Mouse (Mus musculus): ENCODE measurements around the gene Hist2h2be. TPM values are rescaled to one million over a fixed set of nuclear protein-coding genes. Genes with fewer than 3 reads are reported as not detected.
"Not testable (repeated sequence)": the region's sequence is repeated elsewhere in the genome, so short reads cannot be mapped to it uniquely, and the experiment has no call there.

The Hist2h2be gene
- 10 to 100 TPM; 10.1 to 11.6 TPM for total RNA-seq (2021)

DNA sequence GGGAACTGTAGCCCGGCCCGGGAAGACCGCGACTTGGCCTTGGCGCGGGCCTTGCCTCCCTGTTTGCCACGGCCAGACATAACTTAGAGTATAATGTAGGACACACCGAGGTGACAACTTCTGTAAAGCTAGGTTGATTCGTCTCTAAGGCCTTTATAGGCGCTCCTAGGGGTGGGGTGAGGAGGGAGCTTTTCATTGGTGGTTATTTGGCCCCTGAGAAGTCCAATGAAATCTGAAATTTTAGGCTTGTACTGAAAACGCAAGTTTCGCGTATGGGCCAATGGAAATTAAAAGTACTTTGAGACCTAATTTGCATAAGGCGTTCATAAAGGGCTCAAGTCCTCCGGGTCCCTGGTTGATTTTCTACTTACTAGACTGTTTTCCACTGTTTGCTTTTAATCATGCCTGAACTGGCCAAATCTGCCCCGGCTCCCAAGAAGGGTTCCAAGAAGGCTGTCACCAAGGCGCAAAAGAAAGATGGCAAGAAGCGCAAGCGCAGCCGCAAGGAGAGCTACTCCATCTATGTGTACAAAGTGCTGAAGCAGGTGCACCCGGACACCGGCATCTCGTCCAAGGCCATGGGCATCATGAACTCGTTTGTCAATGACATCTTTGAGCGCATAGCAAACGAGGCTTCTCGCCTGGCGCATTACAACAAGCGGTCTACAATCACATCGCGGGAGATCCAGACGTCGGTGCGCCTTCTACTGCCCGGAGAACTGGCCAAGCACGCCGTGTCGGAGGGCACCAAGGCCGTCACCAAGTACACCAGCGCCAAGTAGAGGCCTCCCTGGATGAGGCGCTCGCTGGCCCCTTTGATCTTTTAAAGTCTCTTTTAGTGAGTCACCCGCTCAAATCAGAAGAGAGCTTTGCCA is at the start of gene Hist2h2be, which contains the start of gene Hist2h2ac:
TSS of gene Hist2h2be (plus strand) at position 355 of the 875 bp plus-strand sequence.
TSS of gene Hist2h2ac (minus strand) at position 116 of the 875 bp plus-strand sequence.
- DNase-seq (ENCODE audit: low spot score): peak; percentile 83
- intact Hi-C loops (cut with DNase I): loop anchor here (2.0 kb wide), 1 partner anchor 48 kb away; the partner anchor contains the start of genes Hist2h2bb and Hist2h3b

DNA sequence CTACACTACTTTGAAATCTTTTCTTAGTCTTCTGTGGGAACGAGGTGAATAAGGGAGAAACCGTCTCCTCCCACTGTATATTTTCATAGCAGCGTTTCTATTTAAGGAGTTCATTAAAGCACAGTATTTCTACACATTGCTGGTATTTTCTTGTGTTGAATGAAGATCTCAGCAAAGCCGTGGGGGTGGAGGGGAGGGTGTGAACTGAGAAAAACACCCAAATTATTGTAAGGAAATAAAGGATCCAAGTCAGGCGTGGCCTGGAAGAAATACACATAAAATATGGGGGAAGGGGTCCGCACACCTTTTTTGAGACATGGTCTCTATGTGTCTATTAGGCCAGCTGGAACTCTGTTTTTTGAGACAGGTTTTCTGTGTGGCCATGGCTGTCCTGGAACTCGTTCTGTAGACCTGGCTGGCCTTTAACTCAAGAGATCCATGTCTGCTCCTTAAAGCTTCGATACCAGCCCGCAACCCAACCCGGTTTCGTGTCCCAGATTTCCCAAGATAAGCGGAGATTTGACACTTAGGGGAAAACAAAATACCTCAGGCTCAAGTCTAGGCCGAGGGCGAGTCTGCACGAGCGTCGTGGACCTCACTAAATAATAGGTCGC is 49.2 kb upstream of the Hist2h2be start:
- intact Hi-C loops (cut with DNase I): loop anchor here (2.0 kb wide), 1 partner anchor 47 kb away; the partner anchor contains the start of genes Bola1 and Hist2h2ab
- DNase-seq (ENCODE audit: low spot score): no peak

DNA sequence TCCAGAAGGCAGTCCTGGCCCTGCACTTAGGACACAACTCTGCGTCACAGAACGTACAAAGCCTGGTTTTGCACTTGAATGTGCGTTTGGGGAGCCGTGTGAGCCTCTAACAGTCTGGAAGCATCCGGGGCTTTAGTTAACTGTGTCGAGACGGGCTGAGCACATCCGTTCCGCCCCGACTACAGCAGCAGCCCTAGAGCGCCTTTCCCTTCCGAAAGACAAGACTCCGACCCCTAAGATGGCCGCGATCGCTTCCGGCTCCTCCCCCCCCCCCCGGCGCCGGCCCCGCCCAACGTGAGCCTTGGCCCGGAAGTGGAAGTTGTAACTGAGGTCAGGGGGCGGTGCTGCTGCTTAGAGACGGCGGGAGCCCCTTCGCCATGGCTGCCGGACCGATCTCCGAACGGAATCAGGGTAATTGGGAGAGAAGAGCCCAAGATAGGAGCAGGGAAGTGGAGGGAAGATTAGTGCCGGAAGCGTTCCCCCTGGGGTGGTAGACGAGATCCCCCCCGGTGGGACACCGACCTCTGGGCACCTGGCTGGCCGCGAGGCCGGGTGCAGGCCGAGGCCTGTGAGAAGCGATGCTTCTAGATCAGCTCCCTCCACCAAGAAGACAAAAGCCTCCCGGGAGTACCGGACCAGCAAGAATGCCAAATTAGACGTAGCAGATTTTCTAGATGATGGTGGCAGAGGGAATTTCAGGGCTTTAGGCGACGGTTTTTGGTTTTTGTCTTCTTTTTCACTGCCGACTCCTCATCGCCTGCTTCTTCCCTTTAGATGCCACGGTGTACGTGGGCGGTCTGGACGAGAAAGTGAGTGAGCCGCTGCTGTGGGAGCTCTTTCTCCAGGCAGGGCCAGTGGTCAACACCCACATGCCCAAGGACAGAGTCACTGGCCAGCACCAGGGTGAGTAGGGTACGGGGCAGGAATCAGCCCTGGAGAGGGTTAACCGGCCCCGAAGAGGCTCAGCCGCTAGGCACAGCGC is 48.4 kb upstream of the Hist2h2be start, which contains the start of gene Sf3b4:
TSS of gene Sf3b4 (plus strand) at position 136 of the 982 bp plus-strand sequence.
- peak; percentile 77 for DNase-seq (ENCODE audit: low spot score)
- intact Hi-C loops (cut with DNase I): no loop called here

DNA sequence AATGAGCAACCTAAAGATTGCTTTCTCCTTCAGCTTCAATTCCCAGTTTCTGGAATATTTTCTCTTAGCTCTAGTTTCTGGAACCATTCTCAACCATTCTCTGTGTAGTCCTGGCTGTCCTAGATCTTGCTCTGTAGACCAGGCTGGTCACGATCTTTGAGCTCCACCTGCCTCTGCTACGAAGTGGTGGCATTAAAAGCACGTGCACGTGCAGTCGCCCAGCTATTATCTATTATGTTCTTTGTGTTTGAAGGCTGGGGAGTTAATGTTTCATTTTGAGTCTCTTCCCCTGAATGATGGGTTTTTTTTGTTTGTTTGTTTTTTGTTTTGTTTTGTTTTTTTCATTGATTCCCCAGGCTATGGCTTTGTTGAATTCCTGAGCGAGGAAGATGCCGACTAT is 47.7 kb upstream of the Hist2h2be start:
- no peak for DNase-seq (ENCODE audit: low spot score)
- intact Hi-C loops (cut with DNase I): no loop called here

DNA sequence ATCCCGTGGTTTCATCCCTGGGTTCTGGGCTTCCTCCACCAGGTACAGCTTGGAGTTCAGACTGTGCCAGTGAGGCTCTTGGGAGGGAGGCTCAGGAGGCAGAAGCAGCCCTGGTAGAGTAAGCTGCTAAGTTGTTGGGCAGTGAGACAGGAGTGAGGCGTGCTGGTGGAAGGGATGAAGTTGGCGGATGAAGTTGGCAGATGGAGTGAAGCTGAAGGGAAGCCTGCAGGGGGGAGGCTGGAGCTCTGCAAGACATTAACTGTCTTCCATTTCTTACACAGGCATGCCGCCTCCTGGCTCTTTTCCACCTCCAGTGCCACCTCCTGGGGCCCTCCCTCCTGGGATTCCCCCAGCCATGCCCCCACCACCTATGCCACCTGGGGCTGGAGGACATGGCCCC is 46.9 kb upstream of the Hist2h2be start:
- DNase-seq (ENCODE audit: low spot score); intact Hi-C loops (cut with DNase I): not testable (repeated sequence)

DNA sequence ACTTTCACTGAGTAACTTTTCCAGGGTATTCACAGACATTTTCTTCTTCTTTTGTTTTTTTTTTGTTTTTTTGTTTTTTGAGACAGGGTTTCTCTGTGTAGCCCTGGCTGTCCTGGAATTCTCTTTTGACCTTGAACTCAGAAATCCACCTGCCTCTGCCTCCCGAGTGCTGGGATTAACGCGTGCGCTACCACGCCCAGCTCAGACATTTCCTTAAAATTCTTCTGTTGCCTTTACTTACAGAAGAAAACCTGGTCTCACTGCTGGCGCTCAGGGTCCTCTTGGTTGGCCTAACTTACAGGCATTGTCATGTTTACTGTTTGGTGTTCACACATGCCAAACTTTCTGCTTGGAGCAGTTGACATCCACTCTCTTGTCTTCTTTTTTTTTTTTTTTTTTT is 45.7 kb upstream of the Hist2h2be start:
- no peak for DNase-seq (ENCODE audit: low spot score)
- intact Hi-C loops (cut with DNase I): no loop called here

DNA sequence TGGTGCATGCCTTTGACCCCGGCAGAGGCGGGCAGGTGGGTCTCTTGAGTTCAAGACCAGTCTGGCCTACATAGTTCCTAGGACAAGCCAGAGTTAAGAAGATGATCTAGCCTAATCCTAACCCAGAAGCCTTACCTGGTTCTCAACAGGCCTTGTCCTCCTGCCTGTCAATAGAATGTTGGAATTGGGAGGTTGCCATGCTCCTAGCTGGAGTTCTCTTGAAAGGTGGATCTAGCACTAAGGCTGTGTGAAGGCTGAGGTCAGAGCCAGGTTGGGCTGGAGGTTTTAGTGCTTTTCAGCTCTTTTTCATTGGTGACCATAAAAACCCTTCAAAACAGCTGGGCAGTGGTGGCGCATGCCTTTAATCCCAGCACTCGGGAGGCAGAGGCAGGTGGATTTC is 42.5 kb upstream of the Hist2h2be start:
- DNase-seq (ENCODE audit: low spot score): no peak
- intact Hi-C loops (cut with DNase I): no loop called here

DNA sequence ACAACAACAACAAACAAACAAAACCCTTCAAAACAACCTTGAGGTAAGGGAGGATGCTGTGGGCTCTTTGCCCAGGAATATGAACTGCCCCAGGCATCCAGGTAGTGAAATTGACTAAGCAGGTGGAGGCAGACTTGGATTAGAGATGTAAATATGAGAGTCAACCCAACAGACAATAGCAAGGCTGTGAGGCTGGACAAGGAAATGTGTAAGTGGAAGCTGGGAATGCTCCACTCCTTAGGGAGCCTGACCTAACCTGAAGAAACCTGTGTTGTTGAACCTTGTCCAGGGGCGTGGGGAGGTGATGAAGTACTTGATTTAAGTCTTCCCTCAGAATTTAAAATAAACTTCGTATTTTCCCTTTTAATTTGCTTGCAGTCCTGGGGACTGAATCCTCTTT is 42.0 kb upstream of the Hist2h2be start:
- intact Hi-C loops (cut with DNase I): no loop called here
- DNase-seq (ENCODE audit: low spot score): no peak

DNA sequence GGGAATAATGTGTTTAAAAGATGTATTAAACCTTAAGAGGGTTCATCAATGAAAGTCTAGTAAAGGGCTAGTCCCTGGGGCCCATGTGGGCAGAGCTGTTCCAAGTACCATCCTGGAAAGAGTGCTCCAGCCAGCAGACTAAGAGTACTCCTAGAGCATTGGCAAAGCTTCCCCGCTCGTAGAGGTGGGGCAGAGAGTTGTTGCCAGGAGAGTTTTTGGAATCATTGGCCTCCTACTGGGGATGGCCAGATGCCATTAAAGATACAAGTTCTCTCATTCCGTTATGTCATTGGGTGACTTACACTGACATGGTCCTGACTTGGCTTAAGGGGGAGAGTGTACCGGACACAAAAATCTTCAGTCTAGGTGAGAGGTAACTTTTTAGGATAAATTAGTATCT is 41.4 kb upstream of the Hist2h2be start:
- intact Hi-C loops (cut with DNase I): no loop called here
- peak; percentile 33 for DNase-seq (ENCODE audit: low spot score)

DNA sequence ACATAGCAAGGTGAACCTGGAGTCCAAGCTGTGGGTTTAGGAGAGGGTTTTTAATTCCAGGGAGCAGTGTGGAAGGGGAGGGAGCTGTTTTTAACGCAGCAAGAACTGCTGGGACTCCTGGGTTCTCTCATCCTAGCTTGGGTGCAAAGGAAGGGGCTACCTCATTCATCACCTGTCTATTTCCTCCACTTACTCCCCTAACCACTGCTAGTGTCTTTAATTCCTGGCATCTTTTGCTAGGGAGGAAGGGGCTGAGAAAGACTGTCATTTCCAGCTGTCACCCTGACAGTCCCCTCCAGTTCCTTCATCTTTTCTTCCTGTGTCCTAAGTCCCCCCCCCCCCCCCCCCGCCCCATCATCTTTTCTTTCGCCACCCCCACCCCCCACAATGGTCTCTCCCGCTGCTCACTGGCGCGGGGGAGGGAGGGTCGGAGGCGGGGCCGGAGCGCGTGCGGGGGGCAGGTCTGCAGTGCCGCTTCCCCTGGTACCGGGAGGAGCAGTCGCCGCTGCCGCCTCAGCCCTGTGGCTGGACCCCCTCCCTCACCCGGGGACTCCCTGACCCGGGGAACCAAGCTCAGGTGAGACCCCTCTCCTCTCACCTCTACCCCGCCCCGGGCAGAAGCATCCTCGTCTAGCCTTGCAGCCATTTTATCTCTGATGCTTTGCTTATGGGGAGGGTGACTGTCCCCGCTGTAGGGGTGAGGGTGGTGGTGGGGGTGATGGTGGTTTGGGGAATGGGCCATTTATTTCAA is 40.0 kb upstream of the Hist2h2be start, which contains the start of gene Sv2a:
TSS of gene Sv2a (plus strand) at position 425 of the 751 bp plus-strand sequence.
- DNase-seq (ENCODE audit: low spot score): peak; percentile 16
- intact Hi-C loops (cut with DNase I): no loop called here

DNA sequence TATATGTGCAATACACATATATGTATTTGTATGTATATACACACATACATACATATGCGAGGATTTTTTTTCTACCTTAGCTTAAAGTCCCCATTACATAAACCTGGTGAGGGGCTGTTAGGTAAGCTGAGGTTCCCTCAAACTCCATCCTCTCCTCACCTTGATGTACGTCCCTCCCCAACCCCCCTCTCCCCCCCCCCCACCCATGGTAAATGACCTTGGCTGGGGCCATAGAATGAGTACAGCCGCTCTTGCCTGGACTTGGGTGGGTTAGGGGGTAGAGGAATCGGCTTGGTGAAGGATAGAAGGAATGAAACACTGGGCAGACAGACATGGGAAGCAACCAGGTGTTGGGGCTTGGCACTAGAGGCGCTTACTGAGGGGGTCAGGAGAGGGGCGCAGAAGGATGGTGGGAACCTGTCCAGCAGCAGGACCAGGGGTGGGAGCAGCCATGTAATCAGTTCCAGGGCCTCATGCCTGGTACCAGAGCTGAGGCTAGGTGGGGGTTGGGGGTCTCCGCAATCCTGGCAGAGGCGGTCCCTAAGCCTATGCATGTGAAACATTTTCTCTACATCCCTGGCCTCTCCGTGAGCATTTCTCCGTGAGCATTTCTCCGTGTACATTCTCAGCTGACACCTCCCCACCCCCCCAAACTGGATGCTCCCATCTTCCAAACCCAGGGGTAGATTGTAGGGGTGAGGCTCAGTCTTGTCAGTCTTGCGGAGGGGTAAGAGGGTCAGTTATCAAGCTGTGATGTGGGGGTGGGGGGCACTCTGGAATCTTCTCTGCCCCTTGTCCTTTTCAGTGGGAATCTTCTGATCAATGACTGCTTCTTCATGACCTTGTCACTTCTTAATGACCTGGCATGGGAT is 39.2 kb upstream of the Hist2h2be start:
- no peak for DNase-seq (ENCODE audit: low spot score)
- intact Hi-C loops (cut with DNase I): no loop called here

DNA sequence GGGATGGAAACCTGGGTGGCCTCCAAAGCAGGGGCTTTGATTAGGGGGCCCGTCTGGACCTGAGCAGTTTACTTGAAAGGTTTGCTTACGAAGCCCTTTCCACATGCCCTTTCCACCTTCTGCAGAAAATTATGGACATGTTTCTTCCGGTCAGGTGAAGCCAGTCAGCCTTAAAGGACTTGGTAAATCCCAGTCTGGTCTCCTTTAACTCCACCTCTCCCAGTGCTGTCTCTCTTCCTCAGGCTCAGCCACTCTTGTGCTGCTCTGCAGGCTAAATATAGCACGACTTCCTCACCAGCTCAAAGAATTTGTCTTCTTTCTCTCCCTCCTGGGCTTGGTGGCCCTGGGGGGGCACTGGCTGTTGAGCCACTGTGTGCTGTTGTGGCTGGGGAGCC is 38.5 kb upstream of the Hist2h2be start:
- intact Hi-C loops (cut with DNase I): no loop called here
- no peak for DNase-seq (ENCODE audit: low spot score)

DNA sequence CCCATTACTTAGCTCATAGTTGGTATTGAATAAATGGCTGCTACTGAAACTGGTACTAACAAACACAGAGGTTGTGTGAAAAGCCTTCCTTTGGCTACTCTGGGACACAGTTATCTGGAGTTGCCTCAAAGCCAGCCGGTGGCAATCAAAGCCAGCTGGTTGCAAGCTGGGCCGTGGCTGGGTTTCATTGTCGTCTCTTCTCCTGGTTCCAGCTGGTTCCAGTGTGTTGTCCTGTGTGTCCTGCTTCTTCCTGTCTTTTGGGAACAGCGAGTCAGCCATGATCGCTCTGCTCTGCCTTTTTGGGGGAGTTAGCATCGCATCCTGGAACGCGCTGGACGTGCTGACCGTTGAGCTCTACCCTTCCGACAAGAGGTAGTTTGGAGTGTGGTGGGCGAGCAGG is 27.9 kb upstream of the Hist2h2be start:
- intact Hi-C loops (cut with DNase I): no loop called here

DNA sequence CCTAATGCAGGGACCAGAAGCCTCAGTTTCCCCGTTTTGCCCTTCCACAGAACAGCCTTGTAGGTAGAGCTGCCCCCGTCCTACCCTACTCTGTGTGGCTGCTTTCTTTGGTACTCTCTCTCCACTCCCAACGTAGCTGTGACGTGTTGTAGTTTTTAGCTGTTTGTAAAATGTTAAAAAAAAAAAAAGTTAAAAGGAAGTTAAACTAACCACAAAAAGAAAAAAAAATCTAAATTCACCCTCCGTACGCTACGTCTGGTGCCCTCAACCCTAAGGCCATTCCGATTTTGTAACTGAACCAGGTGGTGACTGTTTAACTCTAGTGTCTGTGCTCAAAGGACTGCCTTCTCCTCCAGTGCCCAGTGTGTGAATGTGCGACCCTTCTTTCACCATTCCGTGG is 26.0 kb upstream of the Hist2h2be start:
- no peak for DNase-seq (ENCODE audit: low spot score)
- intact Hi-C loops (cut with DNase I): no loop called here

More for the DNA sequence above, 27.9 kb upstream of the Hist2h2be start:
- no peak for DNase-seq (ENCODE audit: low spot score)

DNA sequence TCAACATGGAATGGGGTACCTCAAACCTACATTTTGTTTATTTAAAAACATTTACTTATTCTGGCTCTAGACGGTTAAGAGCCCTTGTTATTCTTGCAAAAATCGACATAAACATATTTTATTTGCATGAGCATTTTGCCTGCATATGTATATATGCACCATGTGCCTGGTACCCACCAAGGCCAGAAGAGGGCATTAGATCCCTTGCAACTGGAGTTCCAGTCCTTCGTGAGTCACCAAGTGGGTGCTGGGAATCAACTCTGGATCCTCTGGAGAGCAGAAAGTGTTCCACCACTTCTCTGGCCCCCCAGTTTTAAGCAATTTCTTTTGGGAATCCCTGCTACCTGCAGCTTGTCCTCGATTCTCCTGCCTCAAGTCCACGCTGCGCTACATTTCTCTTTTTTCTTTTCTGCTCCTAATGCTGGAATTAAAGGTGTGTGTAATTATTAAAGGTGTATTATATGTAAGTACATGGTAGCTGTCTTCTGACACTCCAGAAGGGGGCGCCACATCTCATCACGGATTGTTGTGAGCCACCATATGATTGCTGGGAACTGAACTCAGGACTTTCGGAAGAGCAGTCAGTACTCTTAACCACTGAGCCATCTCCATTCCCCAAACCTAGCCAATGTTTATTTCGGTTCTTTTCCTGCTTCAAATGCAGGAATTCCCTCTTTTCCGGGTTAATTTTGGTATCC is 25.2 kb upstream of the Hist2h2be start:
- no peak for DNase-seq (ENCODE audit: low spot score)
- intact Hi-C loops (cut with DNase I): no loop called here

DNA sequence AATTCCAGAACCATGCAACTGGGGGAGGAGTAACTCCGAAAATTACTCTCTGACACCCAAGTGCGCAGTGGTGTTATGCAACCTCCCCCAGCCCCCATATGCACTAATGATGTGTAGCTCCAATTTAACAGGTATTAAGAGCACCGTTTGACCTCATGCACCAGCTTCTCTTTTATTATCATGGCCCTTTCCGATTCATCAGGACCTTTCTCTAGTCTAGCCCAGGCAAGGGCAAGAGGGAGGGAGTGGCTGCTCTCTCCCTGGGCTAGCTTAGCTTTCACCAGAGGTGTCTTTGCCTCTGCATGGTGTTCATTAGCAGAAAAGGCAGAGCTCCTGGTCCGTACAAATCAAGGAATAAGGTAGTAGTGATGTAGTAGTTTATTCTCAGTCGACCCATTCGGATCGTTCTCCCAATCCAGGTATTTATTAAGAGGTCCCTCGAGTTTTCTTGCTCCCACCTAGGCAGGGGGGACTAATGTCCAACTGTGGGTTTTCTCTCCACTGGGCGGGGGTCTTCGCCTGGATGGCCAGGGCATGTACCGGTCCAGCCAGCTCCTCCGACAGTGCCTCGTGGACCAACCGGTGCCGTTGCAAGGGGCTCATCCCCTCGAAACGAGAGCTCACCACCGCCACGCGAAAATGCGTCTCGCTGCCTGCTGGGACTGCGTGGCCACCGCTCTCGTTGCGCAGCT is 24.3 kb upstream of the Hist2h2be start:
- no peak for DNase-seq (ENCODE audit: low spot score)
- intact Hi-C loops (cut with DNase I): no loop called here

DNA sequence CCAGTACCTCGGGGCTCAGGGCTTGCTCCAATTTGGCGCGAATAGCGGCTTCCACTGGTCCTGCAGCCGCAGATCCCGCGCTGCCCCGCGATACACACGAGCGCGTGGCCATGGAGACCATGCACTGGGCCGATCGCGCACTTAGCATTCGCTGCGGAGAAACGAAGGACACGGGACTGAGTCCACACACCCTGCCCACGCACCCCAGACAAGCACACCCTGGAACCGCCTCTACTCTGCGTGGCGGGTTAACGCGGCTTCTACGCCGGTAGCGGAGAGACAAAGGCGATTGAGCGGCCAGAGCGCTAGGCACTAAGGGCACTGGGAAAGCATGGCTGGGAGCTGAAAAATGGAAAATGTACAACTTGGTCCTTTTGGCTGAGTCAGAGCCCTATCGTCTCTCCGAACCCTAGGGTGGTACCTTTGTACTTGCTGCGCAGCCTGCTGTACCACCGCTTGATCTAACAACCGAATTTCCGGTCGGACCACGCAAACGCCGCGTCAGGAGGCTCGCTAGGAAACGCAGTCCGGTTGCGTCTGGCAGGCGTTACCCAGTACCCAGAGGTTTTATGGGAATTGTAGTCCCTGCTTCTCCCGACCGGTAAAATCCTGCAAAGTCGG is 23.7 kb upstream of the Hist2h2be start:
- DNase-seq (ENCODE audit: low spot score): peak; percentile 81
- intact Hi-C loops (cut with DNase I): no loop called here
